Mouse (Mus musculus): Measurements from ENCODE around the gene Dab2ip. TPM values are rescaled to one million over a fixed set of nuclear protein-coding genes. Genes with fewer than 3 reads are reported as not detected.

Dab2ip gene
- total RNA-seq, 1 experiment from 2014 or later, result 137 TPM

DNA sequence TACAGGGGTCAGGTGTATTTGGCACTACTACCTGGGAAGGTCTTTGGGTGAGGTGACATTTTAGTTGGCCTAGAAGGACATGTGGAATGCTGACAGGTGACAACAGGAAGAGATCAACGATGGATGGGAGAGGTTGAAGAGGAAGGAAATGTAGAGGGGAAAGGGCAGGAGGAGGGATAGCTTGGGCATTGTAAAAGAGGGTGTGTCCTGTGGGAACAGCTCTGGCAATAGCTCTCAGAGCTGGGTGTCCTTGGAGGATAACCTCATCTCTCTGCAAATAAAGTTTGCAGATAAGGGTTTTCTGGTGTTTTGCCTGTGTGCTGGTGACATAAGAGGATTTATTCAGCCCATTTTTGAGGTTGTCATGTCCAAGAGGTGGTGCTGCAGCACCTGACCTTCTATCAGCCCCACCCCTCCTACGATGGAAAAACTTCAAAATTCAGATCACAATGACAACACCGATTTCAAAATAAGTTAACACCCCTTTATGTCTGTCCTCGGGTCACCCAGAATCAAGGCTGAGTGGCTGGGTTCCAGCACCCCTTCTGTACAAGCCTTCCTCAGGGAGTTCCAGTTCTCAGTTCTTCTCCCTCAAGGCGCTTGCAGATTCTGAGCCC, 101.6 kb downstream of the Dab2ip start:
- DNase-seq, result no peak

DNA sequence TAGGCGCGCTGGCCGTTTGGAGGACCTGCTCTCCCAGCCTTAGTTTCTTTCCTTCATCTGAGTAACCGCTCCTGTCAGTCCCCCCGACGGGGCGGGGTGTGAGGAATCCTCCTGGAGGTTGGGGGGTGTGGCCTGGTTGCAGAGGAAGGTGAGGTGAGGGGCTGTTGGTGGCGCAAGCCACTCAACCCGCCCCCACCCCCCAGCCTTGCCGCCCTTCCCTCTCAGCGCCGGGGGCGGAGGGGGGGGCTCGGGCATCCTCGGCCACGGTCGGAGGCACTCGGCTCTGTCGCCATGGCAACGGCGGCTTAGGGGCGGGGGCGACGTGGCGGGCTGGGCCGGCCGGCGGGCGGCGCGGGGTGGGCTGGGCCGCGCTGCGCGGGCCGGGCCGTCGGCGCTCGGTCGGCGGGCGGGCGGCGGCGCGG, 102.9 kb downstream of the Dab2ip start:
- DNase-seq, result peak; percentile 91

DNA sequence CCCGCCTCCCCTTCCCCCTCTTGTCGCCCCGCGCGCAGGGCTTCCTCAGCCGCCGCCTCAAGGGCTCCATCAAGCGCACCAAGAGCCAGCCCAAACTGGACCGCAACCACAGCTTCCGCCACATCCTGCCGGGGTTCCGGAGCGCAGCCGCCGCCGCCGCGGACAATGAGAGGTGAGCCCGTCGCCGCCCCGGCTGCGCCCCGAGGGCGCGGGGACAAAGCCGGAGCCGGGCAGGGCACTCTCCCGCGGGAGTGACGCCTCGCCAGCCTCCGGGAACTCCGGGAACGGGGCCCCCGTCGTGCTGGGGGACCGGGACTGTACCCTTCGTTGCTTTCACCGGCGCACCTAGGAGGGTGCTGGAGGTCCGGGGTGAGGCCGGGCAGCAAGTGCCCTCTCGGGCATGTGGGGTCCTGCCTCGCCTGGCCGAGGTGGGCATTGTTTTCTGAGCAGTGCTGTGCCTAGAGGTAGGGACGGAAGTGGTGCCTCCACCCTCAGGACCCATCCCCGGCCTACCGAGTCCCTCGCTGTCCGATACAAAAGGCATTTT, 103.5 kb downstream of the Dab2ip start:
- peak; percentile 68 for DNase-seq

DNA sequence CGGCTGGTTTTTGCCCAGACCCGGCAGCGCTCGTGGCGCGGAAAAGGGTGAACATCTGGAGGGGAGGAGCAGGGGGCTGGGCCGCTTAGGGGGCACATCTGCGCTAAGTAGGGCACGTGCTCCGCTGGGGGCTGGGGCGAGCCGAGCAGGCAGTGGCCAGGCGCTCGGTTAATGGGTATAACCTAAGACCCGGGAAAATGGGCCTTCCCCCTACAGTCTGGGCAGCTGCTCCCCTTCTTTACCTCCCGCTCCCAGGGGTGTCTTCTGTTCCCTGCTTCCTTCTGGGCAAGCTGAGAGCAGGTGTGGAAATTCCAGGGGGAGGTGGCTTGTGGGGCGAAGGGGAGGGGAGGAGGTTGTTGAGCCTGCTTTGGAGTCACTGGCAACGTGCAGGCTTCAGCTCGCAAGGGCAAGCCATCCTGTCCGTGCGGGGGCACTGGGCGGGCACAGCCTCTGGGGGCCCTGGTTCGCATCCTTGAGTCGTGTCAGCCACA, 104.0 kb downstream of the Dab2ip start:
- DNase-seq, result peak; percentile 49

DNA sequence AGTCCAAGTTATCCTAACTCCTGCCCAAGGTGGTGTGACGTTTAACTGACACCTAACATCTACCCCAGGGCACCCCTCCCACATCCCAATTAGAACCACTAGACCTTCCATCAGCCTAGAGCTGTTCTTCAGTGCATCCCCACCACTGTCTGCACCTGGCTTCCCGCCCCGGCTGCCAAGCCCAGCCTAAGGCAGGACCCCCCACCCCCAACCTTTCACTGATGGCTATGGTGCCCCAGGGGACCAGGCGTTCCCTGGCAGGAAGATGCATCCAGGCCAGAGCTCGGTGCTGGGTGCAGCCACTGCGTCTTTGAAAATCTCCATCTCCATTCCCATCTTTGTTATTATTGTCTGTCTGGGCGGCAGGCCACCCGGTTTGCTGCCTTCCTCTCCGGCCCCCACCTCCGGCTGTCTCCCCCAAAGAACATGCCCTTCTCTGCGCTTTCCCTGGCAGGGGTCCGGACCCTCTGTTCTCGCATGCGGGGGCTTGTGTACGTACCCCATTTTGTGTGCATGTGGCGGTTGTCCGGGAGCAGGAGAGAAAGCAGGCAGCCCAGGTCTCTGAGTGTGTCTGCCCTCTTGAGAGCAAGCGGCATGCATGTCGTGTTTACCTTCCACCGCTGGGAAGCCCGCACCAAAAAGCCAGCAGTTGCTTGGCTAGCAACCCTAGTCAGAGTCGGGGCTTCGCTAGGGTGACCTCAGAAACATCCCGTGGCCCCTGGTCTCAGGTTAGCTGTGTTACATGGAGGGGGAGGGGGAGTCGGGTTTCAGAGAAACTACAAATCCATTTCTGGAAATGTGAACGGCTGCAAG, 104.9 kb downstream of the Dab2ip start:
- no peak for DNase-seq

DNA sequence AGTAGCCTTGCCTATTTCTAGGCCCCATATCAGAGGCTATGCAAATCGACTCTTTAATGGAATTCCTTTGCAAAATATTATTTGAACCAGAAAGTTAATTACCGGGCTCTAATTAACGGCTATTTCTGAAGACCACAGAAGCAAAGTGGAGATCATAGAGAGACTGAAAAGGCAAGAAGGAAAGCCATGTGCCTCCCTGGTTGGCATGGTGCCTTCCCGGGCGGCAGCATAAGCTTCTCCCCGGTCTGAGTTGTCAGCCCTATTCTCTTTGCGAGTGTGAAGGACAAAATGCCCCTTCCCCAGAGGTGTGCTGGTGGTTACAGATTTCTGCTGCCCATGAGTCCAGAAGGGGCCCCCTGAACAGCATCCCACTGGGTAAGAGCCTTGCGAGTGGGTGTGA, 109.7 kb downstream of the Dab2ip start:
- DNase-seq, result no peak

DNA sequence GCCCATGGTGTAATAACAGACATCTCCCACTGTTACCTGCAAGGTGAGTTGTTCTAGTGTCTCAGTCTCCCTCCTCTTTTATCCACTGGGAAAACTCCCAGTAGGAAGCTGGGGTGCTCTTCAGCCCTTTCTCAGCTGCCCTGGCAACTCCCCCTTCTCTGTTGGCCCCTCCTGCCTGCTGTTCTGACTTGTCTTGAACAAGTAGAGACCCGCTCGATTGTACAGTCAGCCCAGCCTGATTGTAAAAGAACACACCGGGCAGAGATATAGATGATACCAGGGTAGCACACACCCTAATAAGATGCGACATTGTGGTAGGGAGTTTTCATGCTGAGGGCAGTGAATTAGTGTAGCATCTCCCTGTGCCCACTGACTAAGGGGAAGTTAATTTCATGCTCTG, 111.2 kb downstream of the Dab2ip start:
- DNase-seq, result no peak

DNA sequence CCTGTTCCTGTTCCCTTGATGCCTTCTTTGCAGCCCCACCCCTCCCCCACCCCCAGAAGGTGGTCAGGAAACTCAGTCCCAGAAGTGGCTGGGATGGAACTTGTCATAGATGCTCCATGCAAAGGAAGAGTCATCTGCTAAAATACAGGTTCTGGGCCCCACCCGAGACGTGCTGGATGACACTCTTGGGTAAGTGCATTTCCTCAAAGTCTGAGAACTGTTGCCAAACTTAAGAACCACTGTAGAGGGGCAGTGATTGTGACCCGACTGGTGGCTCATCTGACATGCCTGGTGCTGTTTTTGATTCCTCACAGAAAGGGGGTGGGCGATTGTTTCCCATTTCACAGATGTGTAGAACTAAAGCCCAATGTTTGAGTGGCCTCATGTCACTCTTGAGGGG, 111.7 kb downstream of the Dab2ip start:
- DNase-seq, result no peak

DNA sequence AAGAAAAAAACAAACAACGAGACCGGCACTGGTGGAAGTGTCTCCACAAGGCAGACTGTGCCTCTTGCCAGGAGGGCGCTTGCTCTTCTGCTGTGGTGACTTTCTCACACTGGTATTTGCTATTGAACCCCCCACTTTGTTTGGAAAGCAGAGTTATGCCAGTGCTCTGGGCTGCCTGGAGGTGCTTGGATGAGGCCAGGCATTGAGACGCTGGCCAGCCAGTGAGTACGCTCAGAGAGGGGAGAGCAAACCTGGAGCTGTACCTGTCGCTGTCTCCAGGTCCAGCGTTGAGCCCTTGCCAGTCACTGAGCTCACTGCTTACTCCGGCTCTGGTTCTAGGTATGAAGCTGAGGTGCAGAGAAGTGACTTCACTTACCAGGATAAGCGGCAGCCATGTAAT, 112.2 kb downstream of the Dab2ip start:
- no peak for DNase-seq

DNA sequence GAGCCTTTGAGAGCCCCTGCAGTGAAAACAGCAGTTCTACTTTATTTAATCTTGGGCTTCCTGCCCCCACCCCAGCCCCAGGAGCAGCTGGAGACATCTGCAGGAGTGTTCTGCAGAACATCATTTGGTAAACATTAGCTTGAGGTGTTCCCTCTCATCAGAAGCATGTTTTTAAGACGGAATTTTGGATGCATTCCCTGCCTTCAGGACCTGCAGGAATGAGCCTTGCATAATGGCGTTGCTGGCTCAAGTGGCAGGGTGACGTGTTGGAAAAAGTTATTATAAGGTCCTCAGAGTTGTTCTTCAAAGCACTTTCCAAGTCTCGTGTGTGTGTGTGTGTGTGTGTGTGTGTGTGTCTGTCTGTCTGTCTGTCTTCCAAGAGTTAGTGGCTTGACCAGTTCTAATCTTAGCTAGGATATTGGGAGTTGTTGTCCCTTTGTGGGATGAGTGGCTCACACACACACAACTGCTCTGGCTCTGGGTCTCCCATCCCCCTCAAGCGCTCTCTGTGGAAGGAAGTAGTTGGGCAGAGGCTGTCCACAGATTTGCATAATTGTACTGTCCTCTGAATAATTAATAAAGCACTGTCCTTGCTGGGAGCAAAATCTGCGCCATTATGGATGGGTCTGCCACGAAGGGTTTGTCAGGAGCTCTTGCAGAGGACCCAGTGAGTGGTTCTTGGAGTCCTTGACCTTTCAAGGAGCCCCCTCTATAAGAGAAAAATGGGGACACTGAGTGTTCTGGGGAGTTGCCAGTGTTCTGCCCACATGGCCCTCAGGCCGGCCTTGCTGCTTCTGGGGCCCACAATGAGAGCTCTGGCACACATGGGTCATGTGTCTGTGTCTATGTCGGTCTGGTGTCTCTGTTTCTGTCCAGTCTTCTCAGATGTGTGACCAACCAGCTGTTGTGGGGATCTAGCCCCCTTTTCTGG, 114.2 kb downstream of the Dab2ip start:
- DNase-seq, result no peak

DNA sequence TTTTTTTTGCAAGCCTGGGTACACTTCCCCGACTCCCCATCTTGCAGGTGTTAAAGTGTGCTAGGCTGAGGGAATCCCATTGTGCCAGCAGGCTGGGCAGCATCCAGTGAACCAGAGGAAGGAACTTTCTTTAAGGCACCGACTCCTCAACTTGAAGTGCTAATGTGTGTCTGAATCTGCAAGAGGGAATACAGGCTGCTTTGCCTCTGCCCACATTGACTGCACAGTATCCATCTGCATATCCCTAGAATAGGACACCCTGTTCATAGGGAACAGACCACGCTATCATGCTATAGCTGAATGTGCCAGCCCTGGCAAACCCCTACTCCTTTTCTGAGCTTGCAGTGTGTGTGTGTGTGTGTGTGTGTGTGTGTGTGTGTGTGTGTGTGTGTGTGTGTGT, 115.1 kb downstream of the Dab2ip start:
- DNase-seq, result no peak

DNA sequence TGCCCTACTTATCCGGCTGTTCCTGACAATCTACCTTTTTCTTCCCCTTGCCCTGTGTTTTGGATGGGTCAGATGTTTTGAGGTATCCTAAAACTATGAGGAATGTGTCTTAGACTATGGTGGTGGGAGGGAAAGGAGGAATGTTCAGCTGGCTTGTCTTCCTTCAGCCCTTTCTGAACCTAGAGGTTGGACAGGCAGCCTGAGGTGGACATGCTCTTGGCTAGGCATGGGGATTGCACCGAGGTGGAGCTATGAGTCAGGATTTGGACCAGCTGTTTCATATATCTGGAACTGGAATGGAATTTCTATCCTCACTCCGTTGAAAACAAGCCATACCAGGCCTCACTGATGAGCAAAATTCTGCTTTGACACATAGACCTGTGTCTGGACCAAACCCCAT, 115.9 kb downstream of the Dab2ip start:
- DNase-seq, result no peak

DNA sequence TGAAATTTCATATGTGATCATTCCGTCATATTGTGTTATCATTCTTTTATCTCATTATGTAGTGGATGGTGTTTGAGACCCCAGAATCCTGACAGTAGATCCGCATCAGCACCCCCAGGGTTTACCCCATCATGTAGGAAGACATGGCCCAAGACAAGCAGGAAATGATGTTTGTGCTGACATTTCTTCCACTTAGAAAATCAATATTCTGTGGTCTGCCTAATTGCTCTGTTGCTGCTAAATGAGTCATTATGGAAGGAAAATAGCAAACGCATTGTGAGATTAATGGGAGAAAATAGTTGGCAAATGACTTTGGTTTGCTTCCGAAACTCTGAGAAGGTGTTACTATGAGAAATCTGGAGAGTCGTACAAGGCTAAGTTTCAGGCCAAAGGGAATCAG, 116.4 kb downstream of the Dab2ip start:
- DNase-seq, result no peak

DNA sequence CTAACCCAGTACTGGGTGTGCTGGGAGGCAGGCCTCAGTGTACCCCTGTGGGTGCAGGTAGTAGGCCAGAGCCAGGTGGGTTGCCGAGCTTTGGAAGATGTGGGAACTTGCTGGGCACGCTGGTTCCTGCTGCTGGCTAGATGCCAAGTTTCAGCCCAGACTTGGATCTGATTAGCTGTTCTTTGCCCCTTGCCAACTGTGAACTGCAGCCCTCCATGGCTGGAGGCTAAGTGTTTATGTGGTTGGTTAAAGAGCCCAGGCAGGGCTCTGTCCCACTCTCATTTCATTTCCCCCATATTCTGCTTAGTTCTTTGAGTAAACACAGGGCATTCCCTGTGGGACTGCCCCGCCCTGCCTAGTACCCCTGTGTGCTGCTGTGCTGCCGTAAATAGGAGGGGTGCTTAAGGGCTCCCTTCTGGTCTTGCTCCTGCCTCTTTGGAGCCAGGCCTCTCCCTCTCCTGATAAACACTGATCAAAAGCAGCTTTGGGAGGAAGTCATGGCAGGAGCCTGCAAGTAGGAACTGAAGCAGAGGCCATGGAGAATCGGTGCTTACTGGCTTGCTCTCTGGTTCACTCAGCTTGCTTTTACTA, 118.1 kb downstream of the Dab2ip start:
- DNase-seq, result peak; percentile 50

DNA sequence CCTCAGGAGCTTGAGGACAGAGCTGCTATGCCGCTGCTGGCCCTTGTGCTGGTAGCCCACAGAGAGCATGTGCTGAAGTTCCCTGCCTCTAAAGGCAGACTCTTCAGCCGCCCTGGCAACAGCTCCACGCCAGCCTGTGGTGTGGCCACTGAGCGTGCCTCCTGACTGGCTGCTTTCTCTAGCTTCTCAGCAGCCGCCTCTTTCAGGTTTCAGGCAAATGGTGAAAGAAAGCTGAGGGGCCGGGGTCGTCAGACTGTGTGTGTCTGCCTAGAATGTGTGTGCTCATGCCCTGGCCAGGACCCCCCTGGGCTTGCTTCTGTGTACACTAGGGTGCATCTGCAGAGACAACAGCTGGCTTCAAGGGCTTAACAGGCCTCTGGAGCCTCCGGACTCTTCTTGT, 119.8 kb downstream of the Dab2ip start:
- peak; percentile 24 for DNase-seq

DNA sequence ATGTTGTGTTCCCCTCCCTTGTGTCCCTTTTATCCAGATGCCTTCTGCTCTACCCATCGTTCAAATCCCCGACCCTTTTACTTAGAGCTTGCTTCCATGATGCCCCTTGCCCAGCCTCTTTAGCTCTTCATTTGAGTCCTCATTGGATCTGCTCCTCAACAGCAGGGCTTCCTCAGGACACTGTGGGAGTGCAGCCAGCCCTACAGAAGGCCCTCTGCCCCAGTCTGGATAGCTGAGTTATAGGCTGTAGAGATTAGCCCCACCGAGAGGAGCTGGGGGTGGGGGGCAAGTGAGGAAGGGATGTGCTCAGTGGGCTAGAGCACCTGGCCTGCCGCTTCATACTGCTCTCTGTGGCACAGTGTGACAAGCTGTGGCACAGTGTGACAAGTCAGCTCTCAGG, 120.4 kb downstream of the Dab2ip start:
- no peak for DNase-seq

DNA sequence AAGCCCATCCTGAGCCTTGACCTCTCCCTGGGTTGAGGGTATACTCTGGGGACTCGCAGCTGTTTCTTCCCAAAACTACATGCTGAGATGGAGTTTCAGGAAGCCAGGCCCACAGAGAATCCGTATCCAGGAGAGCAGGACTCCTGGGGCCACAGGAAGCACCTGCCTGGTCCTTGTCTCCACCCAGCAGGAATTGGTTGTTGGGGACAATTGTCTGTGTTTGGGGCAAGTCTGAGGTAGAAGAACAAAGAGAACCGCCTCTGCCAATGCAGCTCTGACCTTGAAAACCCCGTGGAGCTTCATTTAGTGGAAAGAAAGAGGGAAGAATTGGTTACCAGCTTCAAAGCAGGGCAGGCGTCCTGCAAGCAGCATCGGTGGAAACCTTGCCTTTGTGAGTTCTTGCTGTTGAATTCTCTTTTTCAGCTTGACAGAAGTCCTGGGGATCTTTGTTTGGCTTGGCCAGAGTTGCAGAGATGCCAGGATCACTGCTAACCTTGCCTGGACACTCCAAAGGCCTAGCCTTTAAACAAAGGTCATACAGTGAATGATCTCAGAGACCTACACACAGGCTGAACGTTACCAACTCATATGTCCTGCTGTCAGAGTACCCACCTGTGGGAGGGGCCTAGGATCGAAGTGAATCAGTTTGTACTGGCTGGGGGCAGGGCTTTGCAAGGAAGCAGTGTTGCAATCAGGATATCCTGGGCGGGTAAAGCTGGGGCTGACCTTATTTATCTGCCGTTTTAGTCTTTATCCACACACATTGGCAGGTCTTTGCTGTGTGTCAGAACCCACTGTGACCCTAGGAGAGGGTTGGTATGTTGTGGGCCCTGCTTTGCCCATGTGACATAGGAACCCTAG, 122.0 kb downstream of the Dab2ip start:
- DNase-seq, result peak; percentile 68

DNA sequence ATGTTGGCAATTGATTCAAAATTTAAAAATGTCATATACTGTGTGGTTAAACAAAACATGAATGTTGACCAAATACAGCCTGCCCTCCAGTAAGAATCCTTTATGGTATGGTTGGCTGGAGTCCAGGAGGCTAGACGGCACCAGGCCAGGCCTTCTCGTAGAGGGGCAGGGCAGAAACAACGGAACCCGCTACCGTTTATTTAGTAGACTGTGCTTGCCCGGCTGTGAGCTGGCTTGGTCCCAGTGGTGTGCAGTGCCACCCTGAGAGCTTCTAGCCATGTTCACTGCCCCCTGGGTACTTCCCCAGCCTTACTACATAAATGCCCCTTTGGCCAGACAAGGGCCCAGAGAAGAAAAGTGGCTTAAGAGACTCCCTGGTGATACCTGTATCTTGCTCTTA, 122.8 kb downstream of the Dab2ip start:
- DNase-seq, result no peak

DNA sequence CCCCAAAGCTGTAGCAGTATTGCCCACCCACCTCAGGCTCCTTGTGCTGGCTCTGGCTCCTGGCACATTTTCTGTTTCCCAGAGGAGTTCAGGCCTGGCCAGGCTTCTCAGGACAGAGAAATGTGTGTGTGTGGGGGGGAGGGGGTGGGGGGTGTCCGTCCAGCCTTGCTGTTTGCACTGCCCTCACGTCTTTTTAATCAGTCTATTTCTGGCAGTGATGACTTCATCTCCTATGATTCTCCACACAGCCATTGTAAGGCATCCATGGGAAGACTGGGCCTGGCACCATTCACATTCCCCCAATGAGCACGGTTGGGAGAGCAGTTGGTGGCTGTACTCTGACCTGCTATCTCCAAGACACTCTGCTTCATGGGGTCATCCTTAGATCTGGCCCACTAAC, 125.9 kb downstream of the Dab2ip start:
- no peak for DNase-seq

DNA sequence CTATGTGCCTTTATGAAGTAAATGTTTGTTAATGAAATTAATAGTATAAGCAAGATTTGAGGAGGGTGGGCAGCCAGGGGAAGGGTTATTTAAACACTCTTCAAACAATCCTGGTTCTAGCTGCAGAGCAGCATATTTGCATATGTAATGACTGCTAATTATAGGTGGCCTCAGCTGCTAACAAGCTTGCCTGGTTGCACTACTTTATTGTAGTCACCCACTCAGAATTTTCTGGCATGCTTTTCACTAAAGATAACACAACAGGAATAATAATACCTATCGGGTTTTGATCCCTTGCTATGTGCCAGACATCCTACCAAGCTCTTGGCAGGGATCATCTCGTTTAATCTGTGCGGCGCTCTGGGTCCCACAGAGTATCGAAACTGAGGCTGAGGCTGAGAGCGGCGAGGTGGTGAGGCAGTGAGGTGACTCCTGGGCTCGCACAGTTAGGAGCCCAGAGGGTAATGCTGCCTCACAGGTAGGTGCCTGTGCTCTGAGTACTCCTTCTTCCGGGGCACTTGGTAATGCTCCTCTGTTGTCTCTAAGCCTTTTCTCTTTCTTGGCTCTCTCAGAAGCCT, 126.8 kb downstream of the Dab2ip start:
- no peak for DNase-seq

DNA sequence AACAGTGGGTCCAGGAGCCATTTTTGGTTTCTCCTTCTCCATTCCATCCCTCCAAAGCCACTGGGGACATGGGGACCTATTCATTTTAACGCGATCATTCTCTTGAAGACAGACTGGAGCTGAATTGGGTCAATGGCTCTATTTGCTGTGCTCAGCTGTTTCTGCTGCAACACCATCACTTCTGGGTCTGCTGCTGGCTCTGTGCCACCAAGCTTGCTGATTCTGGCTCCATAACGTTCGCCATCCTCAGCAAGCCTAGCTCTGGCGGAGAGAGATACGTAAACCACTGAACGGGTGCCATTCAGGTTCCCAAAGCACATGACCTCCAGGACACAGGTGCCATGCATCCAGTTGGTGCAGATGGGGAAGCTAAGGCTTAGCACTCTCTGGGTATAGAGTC, 128.0 kb downstream of the Dab2ip start:
- DNase-seq, result no peak

All from adrenal gland, postnatal 25 days (tissue).